Mouse (Mus musculus) liver, embryonic 14.5 days (tissue): Measurements from ENCODE around the gene Cx3cl1. TPM values are rescaled to one million over a fixed set of nuclear protein-coding genes. Genes with fewer than 3 reads are reported as not detected.

Experiments used
- ATAC-seq: fragments of 200-750 bp; cut with Nextera tagmentation; 2 replicates; pipeline ENCODE4 v1.8.0; 2017; ENCODE audit warnings: moderate number of reproducible peaks, mild to moderate bottlenecking, moderate library complexity; ENCODE audit not compliant: insufficient read depth
- DNase-seq, 3 experiments: peaks; one replicate each; pipeline ENCODE4 v3.0.0-alpha.2; 2012 to 2013; ENCODE audit warnings: low read depth in 3 of 3, low spot score in 3 of 3
- H3K27ac ChIP-seq: fragments of 300-500 bp; sonication (generic); 2 replicates; pipeline ENCODE4 v1.5.1; 2014; ENCODE audit warnings: moderate library complexity, mild to moderate bottlenecking, control low read depth, inconsistent platforms
- H3K27me3 ChIP-seq: fragments of 300-500 bp; sonication (generic); 2 replicates; pipeline ENCODE4 v1.6.1; 2014; ENCODE audit warnings: mild to moderate bottlenecking, low read length, moderate library complexity; ENCODE audit not compliant: control insufficient read depth, insufficient read depth
- H3K36me3 ChIP-seq: fragments of 300-500 bp; sonication (generic); replicated peaks from 2 replicates; pipeline ENCODE4 v1.6.1; 2014; ENCODE audit warnings: low read depth; ENCODE audit not compliant: control insufficient read depth, insufficient read depth
- H3K4me1 ChIP-seq, 2 experiments: fragments of 200-500 bp in 1 of 2; fragments of 300-500 bp in 1 of 2; sonication (generic) in 1 of 2; replicated peaks; 2 replicates each; pipeline ENCODE4 v1.6.1; 2012 to 2014; ENCODE audit warnings: antibody characterized with exemption in 1 of 2, inconsistent platforms in 1 of 2, low read length in 1 of 2; ENCODE audit not compliant: control insufficient read depth in 2 of 2, insufficient read depth in 2 of 2
- H3K4me2 ChIP-seq: fragments of 300-500 bp; sonication (generic); 2 replicates; pipeline ENCODE4 v1.6.1; 2014; ENCODE audit warnings: low read depth, mild to moderate bottlenecking, control low read depth, moderate library complexity
- H3K4me3 ChIP-seq, 2 experiments: fragments of 200-500 bp in 1 of 2; fragments of 300-500 bp in 1 of 2; sonication (generic) in 1 of 2; 2 replicates each; pipeline ENCODE4 v1.5.1; 2012 to 2014; ENCODE audit warnings: low read depth in 2 of 2, low read length in 2 of 2, mild to moderate bottlenecking in 2 of 2, control low read depth in 1 of 2, inconsistent platforms in 1 of 2, moderate library complexity in 1 of 2; ENCODE audit not compliant: insufficient read depth in 1 of 2
- H3K9ac ChIP-seq: fragments of 300-500 bp; sonication (generic); replicated peaks from 2 replicates; pipeline ENCODE4 v1.6.1; 2014; ENCODE audit warnings: mild to moderate bottlenecking, control low read depth, moderate library complexity
- H3K9me3 ChIP-seq: fragments of 300-500 bp; sonication (generic); 2 replicates; pipeline ENCODE4 v1.6.1; 2016; ENCODE audit warnings: low read length, mixed read lengths; ENCODE audit not compliant: control insufficient read depth
- CTCF ChIP-seq: IDR thresholded peaks from 2 replicates; pipeline ENCODE4 v1.5.1; 2016; ENCODE audit warnings: antibody characterized with exemption, low read depth, control low read depth
- EP300 ChIP-seq: IDR thresholded peaks from 2 replicates; pipeline ENCODE4 v1.6.1; 2016; ENCODE audit warnings: antibody characterized with exemption, low read depth
- WGBS: fragments of 180-500 bp; shearing (Covaris S2); extraction: QIAGEN DNeasy Blood & Tissue Kit; methylation state at CpG from one replicate; pipeline ENCODE4 v1.1.7; 2014; ENCODE audit not compliant: insufficient replicate concordance; 5-methylcytosine and 5-hydroxymethylcytosine counted together
- polyA plus RNA-seq, 2 experiments: library from polyadenylated mRNA; depleted of rRNA in 1 of 2; stranded (reverse) in 1 of 2; unstranded in 1 of 2; fragments of >200 nt; fragmentation: Nextera tagmentation in 1 of 2; extraction: Ambion mirVana in 1 of 2; gene quantifications; 2 replicates each; pipeline versions ENCODE4 v1.2.1 to v1.2.3; 2012 to 2014

The Cx3cl1 gene
- polyA plus RNA-seq, 2 experiments, result 0.12 to 0.34 TPM

DNA sequence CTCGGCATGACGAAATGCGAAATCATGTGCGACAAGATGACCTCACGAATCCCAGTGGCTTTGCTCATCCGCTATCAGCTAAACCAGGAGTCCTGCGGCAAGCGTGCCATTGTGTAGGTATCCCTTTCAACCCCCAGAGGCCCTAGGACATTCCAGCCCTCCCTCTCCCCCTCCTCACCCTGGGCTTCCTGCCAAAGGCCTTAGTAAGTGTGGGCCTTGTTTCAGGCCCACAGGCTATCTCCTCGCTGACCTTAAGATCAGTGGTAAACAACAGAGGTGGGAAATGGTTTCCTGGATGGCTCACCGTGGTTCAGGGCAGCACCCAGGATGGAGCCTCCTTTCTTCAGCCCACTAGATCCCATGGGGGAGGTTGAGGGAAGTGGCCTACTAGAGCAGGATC lies 6.2 kb downstream of the Cx3cl1 start:
- H3K4me3 ChIP-seq, result no peak overlapping the region
- DNase-seq, result no peak
- peaks cover 18 to 20% of the 10 kb centered on the region in 2 experiments for H3K4me1 ChIP-seq
- no peaks in the 10 kb centered on the region for H3K36me3 ChIP-seq
- no peak overlapping the region for H3K4me2 ChIP-seq
- peaks cover 13% of the 10 kb centered on the region for H3K27me3 ChIP-seq
- no peaks in the 10 kb centered on the region for H3K9me3 ChIP-seq
- WGBS, result 50% methylated on average over 10 of the region's 10 CpGs
- no peak overlapping the region for H3K27ac ChIP-seq
- no peak overlapping the region for H3K9ac ChIP-seq
- ATAC-seq, result no peak
- TF ChIP-seq EP300 (no peak), CTCF (no peak)

- peaks cover 18 to 20% of the 10 kb centered on the region in 2 experiments for H3K4me1 ChIP-seq
- DNase-seq, result no peak
- ATAC-seq, result no peak
- WGBS, result 20% methylated on average over 5 of the region's 5 CpGs
- H3K27me3 ChIP-seq, result peaks cover 9% of the 10 kb centered on the region
- H3K9me3 ChIP-seq, result no peaks in the 10 kb centered on the region
- no peak overlapping the region for H3K9ac ChIP-seq
- no peak overlapping the region for H3K4me2 ChIP-seq
- TF ChIP-seq CTCF, result no peak
- no peak overlapping the region for H3K4me3 ChIP-seq
- H3K36me3 ChIP-seq, result no peaks in the 10 kb centered on the region
- no peak overlapping the region for H3K27ac ChIP-seq
Observed at GRCm38 (mm10) chr8:94778473-94778872, 6.7 kb downstream of the Cx3cl1 start.

- Histone ChIP-seq H3K36me3 (no peaks in the 10 kb centered on the region), H3K4me1 (peaks cover 18 to 20% of the 10 kb centered on the region in 2 experiments), H3K27me3 (peaks cover 3% of the 10 kb centered on the region), H3K9me3 (no peaks in the 10 kb centered on the region), H3K9ac (no peak overlapping the region), H3K27ac (no peak overlapping the region), H3K4me3 (no peak overlapping the region), H3K4me2 (no peak overlapping the region)
- WGBS, result 30% methylated on average over 10 of the region's 10 CpGs
- no peak for ATAC-seq
- TF ChIP-seq CTCF (no peak), EP300 (no peak)
- no peak for DNase-seq
Observed at GRCm38 (mm10) chr8:94778895-94779533, 7.2 kb downstream of the Cx3cl1 start.

DNA sequence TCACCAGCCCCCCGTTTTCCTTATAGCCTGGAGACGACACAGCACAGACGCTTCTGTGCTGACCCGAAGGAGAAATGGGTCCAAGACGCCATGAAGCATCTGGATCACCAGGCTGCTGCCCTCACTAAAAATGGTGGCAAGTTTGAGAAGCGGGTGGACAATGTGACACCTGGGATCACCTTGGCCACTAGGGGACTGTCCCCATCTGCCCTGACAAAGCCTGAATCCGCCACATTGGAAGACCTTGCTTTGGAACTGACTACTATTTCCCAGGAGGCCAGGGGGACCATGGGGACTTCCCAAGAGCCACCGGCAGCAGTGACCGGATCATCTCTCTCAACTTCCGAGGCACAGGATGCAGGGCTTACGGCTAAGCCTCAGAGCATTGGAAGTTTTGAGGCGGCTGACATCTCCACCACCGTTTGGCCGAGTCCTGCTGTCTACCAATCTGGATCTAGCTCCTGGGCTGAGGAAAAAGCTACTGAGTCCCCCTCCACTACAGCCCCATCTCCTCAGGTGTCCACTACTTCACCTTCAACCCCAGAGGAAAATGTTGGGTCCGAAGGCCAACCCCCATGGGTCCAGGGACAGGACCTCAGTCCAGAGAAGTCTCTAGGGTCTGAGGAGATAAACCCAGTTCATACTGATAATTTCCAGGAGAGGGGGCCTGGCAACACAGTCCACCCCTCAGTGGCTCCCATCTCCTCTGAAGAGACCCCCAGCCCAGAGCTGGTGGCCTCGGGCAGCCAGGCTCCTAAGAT lies 7.9 kb downstream of the Cx3cl1 start:
- no peak for DNase-seq
- no peak for ATAC-seq
- no peaks in the 10 kb centered on the region for H3K36me3 ChIP-seq
- no peak overlapping the region for H3K9ac ChIP-seq
- no peak overlapping the region for H3K4me2 ChIP-seq
- H3K4me1 ChIP-seq, result peaks cover 18 to 20% of the 10 kb centered on the region in 2 experiments
- no peak overlapping the region for H3K27ac ChIP-seq
- no peak overlapping the region for H3K4me3 ChIP-seq
- 72% methylated on average over 16 of the region's 16 CpGs for WGBS
- TF ChIP-seq EP300, result no peak
- TF ChIP-seq CTCF, result 0 out of 2 replicates have a peak, but pooled peaks have one; percentile 15
- H3K9me3 ChIP-seq, result no peaks in the 10 kb centered on the region
- no peaks in the 10 kb centered on the region; the same call in none of the 2 replicates for H3K27me3 ChIP-seq

GRCm38 (mm10) chr8:94780491-94781154 lies 8.8 kb downstream of the Cx3cl1 start:
- no peak overlapping the region; the same call in 1 of the 2 replicates for H3K4me2 ChIP-seq

More at GRCm38 (mm10) chr8:94780491-94781154, 8.8 kb downstream of the Cx3cl1 start:
- no peak overlapping the region for H3K27ac ChIP-seq
- 52% methylated on average over 21 of the region's 21 CpGs for WGBS
- H3K36me3 ChIP-seq, result no peaks in the 10 kb centered on the region
- H3K4me3 ChIP-seq, result no peak overlapping the region
- H3K4me1 ChIP-seq, result peaks cover 18 to 22% of the 10 kb centered on the region in 2 experiments
- DNase-seq (no peak), ATAC-seq (peak; percentile 14; the same call in 1 of the 2 replicates)
- H3K27me3 ChIP-seq, result no peaks in the 10 kb centered on the region; the same call in 1 of the 2 replicates
- H3K9me3 ChIP-seq, result no peaks in the 10 kb centered on the region
- H3K9ac ChIP-seq, result no peak overlapping the region; the same call in 1 of the 2 replicates
- TF ChIP-seq CTCF (peak; percentile 29; the same call in 1 of the 2 replicates), EP300 (no peak)
